Mouse (Mus musculus): ENCODE measurements around the gene Prlr.

GRCm38 (mm10) chr15:10240228-10240795 is 63.3 kb downstream of the Prlr start:
- no peak for TF ChIP-seq CTCF (IDR thresholded peaks at IDR 0.05; ENCODE audit: extremely low read depth, insufficient read depth, low read length)
- no peak for TF ChIP-seq POLR2A (IDR thresholded peaks at IDR 0.05; ENCODE audit: extremely low read depth, insufficient read depth, low read length)
